Mouse (Mus musculus) NIH3T3 (cell line): Measurements from ENCODE around the gene Gtf2ird1.
A peak's percentile ranks its signal among the peaks of the same experiment; 100 is the strongest.
"Not testable (repeated sequence)": the region's sequence is repeated elsewhere in the genome, so short reads cannot be mapped to it uniquely, and the experiment has no call there.

ENCODE experiments used
- DNase-seq: peaks from one replicate; pipeline ENCODE4 v3.0.0-alpha.2; 2012; ENCODE audit warnings: low read depth

Gtf2ird1 gene

DNA sequence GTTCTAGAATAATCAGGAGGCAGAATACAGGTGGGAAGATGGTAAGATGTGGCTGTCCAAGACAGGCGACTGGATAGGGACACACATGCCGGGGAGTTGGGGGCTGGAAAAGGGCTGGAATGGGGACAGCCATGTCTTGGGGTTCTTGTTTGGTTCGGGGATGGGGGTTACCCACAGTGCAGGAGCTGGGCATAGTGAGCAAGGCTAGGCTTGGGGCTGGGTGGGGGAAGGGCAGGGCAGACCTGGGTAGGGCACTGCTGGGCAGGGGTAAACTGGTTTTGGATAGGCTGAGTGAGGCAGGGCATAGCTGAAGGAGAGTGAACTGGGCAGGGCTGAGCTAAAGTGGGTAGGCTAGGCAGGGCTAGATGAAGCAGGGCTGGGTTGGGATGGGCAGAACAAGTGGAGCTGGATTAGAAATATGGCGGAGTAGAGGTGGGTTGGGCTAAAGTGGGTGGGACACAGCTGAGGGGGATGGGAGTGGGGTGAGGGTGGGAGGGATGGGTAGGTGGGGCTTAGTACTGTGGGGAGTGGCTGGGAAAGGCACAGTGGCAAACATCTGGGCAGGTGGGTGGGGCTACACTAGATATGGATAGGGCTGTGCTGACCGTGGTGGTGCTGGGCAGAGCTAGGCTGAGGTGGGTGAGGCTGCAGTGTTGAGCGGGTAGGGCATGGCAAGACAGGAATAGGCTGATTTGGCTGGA lies 46.8 kb downstream of the Gtf2ird1 start:
- no peak for DNase-seq

DNA sequence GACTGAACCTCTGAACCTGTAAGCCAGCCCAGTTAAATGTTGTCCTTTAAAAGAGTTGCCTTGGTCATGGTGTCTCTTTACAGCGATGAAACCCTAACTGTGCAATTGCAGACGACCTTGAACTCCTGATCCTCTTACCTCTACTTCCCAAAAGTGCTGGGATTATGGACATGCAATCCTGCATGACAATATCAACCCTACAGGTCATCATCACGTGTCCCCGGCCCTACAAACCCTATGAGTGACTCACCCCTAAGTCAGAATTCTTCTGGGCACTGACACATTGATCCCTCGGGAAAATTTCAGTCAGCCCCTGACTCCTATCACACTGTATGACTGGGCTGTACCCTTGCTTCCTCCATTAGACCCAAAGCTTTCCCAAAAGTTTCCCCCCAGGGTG lies 48.4 kb downstream of the Gtf2ird1 start:
- DNase-seq: no peak

DNA sequence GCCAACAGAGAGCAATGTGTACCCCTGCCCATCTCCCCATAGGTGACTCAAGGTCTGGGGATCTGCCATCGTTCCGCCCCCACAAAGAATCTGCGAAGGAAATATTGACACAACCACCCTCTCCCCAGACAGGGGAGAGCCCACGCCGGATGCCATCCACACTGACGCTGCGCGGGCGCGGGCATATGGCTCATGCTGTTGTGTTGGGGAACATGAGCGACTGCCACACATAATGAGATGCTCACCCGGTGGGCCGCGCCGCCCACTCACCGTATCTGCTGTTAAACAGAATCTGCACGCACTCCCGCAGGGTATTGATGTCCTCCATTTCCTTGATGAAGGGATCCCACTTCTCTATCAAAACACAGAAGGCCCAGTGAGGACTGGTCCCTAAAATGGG lies 54.7 kb downstream of the Gtf2ird1 start:
- DNase-seq: no peak

DNA sequence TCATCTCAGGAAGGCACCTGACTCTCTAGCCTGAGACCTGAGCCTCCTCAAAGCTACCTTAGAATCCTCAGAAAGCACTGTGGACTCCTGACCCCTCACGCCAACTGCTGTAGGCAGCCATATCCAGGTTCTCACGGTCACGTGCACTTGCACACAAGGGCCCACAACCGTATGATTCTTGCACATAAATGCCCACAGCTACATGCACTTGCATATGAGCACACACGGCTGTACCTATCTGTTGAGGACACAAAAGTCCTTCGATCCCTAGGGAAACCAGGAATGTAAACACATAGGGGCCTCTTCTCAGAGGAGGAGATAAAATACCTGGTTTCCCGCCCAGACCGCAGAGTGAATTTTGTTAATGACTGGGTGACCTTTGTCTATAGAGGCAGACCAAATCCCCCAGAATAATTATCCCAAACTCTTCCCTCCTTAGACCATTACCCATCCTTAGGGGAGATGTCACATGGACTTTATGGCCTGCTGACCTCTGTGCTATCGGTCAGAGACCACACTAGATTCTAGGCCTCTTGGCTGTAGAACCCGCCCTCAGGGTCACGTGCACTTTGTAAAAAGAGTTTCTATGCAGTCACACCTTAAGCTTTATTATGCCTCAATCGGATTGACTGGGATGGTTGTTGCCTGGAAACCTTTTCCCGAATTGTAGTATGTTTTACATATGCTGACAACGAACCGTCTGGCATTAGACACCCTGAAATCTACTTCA lies 58.9 kb downstream of the Gtf2ird1 start:
- no peak for DNase-seq

DNA sequence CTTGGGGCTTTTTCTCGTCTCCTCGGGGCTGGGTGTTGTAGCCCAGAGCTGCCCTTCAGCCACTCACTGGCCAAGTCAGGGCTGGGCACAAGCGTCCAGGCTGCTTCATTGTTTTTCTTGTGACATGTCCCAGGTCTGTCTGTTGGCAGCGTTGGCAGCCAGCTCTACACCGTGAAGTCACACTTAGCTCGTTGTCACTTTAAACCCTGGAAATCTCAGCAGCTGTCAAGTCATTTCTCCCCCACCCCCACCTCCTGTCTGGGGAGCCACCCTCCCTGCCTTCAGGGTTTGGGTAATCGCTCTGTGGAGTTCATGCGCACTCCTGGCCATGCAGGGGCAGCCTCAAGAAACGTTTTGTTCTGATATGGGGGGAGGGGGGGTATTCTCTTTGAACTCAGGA lies 60.0 kb downstream of the Gtf2ird1 start:
- DNase-seq: no peak

DNA sequence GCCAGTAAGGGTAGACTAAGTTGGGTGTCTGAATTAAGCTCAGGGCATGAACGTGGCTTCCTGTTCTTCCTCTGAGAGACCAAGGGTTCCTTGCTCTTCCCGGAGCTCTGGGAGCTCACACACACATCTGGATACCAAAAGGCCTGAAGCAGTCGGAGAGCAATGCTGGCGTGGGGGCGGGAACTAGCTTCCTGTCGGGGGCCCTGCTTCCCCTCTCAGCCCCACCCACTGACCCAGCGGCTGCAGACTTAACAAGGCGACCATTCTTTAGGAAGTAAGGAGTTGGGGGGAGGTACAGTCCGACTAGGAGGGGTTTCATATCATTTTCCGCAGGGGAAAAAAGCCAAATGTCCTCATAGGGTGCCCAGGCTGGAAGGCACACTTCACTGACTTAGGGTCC lies 61.9 kb downstream of the Gtf2ird1 start:
- no peak for DNase-seq

DNA sequence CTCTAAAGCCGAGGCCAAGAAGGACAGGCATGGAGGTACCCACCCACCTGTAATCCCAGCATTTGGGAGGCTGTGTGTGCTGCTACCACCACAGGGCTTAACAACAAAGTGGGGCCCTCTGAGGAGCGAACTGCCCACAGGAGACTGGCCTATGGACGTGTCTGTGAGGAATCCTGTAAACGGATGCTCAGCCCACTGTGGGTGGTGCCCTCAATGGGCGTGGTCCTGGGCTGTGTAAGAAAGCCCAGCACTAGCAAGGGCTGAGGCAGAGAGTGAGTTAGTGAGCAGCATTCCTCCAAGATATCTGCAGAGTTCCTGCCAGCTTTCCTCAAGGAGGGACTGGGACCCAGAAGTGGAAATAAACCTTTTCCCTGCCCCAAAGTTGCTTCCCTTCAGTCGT lies 62.9 kb downstream of the Gtf2ird1 start:
- DNase-seq: no peak

DNA sequence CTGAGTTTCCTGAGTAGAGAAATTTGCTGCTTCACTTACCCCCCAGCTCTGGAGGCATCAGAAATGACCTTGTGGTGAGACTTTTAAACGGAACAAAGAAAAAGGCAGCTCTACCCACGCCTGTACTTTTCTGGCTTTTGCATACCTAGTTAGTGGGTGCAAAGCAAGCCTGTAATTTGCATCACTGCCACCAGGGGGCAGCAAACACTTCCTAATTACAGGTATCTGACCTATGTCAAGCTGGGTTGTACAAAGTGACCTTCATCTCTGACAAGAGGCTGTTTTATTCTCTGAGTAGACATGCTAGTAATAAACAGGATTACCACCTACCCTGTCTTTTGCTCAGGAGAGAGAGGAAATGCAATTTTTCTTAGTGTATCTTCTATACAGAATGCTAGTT lies 71.4 kb downstream of the Gtf2ird1 start:
- DNase-seq: peak; percentile 78

DNA sequence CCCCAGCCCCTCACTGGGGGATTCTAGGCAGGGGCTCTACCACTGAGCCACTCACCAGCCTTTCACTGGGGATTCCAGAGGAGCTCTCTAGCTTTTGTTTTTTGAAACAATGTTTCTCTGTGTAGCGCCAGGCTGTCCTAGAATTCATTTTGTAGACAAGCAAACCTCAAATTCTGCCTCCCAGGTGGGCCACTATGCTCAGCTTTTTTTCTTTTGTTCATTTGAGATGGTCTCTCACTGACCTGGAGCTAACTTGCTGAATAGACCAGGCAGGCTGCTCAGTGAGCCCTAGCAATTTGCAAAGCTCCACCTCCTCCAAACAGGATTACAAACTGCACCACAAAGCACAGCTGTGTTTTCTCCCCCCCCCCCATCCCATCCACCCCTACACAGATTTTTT lies 81.3 kb downstream of the Gtf2ird1 start:
- no peak for DNase-seq

DNA sequence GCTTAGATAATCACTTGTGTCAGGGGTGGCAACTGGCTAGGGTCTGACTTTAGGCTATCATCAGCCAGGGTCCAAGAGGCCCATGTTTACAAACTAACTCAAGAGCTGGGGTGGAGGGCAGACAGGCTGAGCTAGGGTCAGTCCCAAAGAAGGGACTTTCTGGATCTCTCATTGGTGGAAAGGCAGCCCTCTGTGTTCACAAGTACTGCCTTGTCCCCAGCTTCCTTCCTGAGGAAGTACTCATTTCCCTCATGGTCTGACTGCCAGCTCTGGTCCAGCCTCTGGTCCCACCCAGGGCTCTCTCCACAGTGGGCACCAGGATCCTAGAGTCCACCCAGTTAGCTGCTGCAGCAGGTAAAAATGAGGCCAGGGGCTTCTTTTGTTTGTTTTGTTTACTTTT lies 82.0 kb downstream of the Gtf2ird1 start:
- DNase-seq: no peak

DNA sequence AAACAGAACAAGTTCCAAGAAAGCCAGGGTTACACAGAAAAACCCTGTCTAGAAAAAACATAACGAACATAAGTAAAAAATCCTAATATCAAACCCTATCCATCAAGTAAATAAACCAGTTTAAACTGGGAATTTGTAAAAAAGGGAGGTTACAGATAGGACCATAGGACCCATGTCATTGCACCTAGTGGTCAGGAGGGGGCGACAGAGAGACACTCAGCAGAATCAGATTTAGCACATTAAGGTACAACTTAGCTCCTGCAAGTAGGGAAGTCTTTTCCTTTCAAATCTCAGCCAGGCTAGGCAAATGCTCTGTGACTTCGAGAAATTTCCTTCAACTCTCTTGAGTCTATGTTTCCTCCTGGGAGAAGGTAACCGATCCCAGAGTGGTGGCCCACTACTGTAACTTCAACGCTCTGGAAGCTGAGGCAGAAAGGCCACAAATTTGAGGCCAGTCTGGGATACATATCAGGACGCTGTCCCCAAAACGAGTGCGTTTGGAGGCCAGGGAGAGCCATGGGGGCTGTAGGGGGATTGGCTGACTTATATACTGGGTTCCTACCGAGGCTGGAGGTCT lies 82.5 kb downstream of the Gtf2ird1 start:
- DNase-seq: peak; percentile 79

DNA sequence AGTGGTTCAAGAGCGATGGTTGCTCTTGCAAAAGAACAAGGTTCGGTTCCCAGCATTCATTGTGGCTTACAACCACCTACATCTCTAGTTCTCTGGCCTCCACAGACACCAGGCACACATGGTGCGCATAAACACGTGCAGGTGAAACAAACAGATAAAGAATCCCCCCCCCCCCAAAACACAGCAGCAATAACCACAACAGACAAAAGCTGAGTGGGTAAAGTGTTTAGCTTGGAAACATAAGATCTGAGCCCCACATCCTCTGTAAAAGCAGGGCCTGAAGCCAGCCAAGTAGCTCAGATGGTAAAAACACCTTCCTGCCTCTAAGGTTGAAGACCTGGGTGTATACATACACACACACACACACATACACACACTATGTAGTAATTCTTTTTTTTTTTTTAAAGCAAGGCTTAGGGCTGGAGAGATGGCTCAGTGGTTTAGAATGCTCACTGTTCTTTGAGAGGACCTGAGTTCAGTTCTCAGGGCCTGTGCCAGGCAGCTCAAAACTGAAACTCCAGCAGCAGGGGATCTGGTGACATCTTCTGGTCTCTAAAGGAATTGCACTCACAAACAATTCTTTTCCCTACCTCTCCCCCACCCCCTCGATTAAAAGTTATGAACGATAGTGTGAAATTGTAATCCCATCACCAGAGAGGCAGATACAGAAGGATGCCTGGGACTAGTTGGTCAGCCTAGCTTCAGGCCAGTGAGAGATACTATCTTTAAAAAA lies 83.4 kb downstream of the Gtf2ird1 start:
- peak; percentile 44 for DNase-seq

DNA sequence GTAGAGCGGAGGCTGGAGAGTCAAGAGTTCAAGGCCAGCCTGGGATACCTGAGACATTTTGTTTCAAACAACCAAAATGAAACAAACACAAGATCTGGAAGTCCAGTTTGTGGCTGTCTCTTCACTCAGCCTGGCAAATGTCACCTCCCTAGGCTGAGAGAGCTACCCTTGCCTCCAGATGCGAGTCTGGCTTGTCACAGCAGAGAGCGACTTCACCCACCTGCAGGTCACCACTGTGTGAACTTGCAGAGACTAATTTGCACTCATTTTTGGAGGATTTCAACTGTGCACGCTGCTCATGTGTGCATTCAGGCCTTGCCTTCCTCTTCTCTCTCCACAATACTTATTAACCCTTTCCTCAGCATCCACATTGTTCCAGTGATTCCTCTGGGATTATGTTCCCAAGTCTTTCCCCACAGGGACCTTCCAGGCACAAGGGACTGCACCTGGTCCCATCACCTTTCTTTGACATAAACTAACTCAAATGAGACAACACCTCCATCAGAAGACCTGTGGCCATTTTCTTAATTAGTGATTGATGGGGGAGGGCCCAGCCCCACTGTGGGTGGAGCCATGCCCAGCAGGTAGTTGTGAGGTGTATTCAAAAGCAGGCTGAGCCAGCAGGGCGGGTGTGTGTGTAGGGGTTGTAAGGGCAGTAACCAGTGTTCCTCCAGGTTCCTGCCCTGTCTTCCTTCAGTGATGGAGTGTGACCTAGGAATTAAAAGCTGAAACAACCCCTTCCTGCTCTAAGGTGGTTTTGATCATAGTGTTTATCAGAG lies 84.8 kb downstream of the Gtf2ird1 start:
- no peak for DNase-seq

DNA sequence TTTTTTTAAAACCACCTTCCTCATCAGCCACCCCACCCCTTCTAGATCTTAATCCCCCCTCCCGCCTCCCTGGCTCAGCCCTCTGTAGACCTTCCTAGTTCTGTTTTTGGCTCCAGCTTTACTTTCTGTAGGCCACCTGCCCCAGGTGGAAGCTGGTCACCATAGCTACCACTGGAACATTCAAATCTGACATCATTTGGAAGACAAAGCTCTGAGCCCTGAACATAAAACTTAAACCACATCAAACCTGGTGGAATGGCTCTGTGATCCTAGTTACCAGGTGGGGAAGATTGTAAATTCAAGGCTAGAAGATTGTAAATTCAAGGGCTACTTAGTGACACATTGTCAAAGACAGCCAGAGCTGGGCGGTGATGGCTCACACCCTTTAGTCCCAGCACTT lies 85.7 kb downstream of the Gtf2ird1 start:
- DNase-seq: no peak

DNA sequence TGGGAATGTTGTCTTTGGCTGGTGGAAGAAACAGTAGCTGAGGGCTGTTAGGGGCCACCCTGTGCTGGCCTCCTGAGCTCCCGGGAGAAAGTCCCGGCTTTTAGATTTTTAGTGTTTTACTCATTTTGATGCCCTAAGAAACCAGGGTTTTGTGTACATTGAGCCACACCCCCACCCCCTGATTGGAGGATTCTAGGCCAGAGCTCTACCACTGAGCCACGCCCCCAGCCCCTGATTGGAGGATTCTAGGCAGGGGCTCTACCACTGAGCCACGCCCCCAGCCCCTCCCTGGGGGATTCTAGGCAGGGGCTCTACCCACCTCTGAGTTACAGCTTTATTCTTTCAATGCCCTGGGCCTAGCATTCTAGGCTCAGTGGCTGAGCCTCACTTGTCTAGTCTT lies 97.4 kb downstream of the Gtf2ird1 start:
- no peak for DNase-seq

DNA sequence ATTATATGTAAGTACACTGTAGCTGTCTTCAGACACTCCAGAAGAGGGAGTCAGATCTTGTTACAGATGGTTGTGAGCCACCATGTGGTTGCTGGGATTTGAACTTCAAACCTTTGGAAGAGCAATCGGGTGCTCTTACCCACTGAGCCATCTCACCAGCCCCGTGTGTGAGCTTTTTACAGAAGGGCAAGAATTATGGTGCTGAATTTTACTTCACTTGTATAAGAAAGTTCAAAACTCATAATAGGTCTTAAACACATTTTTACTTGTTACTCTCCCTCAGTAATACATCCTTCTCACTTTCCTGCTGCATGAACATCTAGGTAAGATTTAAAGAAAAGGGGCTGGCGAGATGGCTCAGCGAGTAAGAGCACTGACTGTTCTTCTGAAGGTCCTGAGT lies 101.1 kb downstream of the Gtf2ird1 start:
- not testable (repeated sequence) for DNase-seq

DNA sequence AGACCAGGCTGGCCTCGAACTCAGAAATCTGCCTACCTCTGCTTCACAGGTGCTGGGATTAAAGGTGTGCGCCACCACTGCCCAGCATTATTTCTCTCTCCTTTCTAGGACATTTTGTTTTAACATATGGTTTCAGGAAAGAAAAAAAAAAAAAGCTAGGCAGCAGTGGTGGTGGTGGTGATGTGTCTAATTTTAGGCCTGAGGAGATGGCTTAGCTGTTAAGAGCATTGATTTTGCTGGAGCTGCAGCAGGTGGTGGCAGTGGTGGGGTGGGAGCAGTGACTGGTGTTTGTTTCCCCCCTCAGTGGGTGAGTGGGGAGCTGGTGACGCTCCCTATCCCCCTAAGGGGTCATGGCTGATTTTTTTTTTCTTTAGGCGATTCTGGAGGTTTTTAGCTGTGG lies 103.4 kb downstream of the Gtf2ird1 start:
- no peak for DNase-seq

DNA sequence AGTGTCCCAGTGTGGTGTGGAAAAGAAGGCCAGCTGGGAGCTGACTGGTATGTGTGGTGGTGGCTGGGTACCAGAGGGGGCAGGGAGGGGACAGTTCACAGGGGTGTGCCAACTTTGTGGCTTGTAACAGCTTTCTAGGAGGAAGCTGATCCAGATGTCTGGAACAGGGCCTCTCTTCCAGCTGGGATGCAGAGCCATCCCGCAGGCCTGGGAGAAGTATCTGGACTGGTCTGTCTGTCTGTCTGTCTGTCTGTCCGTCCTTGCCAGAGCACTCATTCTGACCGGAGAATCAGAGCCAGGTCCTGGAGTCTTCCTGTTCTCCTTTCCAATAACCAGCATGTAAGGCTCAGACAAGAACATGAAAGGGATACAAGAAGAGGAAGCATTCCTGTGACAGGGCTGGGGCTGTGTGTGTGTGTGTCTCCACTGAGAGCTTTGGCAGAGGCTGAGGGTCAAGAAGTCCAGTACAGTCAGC lies 104.0 kb downstream of the Gtf2ird1 start:
- DNase-seq: peak; percentile 44

DNA sequence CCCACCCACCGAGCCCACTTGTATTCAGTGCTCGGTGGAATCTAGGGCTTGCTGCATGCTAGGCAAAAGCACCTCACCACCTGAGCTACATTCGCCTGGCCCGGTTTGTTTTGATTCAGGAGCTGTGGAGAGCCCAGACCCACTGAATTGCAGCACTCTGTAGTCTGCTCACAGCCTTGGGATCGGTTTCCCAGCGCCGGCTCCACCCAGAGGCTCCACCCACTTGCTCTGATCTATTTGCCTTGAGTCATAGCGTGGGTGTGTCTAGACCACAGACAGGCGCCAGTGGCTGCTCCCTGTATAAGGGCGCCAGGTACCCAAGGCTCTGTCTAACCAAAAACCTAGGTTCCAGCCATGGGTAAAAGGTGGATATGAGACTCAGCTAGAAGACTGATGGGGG lies 105.9 kb downstream of the Gtf2ird1 start:
- peak; percentile 83 for DNase-seq

DNA sequence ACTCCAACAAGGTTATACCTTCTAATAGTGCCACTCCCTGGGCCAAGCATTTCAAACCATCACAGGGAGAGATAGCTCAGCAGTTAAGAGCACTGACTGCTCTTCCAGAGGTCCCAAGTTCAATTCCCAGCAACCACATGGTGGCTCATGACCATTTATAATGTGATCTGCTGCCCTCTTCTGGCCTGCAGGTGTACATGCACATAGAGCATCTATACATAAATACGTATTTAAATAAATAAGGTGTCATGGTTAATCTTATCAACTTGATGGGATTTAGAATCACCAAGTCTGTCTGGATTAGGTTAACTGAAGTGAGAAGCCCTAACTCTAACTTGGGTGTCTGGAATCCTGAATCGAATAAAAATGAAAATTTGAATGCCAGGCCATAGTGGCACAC lies 109.5 kb downstream of the Gtf2ird1 start:
- peak; percentile 44 for DNase-seq

DNA sequence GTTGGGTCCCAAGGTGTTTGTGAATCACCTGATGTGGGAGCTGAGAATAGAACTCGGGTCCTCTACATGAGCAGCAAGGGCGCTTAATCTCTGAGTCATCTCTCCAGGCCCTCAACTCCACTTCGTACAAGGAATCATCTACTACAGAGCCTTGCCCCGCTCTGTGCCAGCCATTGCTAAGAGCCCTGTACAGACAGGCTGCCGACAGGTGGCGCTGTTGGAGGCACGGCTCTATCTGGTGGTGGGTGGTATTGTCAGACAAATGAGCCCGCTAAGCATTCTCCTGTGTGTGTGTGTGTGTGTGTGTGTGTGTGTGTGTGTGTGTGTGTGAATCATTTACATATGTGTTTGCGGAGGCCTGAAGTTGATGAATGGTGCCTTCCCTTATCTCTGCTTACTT lies 111.1 kb downstream of the Gtf2ird1 start:
- DNase-seq: peak; percentile 32

DNA sequence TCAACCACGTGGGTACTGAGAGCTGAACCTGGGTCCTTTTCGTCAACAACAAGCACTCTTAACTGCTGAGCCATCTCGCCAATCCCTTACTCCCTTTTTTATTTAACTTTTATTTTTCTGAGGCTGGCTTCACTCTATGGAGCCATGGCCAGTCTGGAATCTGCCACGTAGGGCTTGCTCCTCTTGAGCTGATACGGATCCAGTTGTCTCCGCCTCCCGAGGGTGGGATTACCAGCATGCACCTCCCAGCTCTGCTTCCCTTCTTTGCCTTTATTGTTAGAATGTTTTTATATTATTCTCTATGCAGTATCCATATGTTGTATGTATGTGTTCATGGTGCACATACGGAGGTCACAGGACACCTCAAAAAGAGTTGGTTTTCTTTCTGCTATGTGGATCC lies 112.4 kb downstream of the Gtf2ird1 start:
- no peak for DNase-seq
